Mouse (Mus musculus) small intestine, adult 2 months (tissue): ENCODE measurements around the gene Pou2f3.

Experiments used
- CTCF ChIP-seq: fragments of 200-500 bp; IDR thresholded peaks from 2 replicates; pipeline ENCODE4 v1.5.1; 2012; ENCODE audit warnings: low read depth, mild to moderate bottlenecking, control low read depth, inconsistent platforms, low read length, moderate library complexity, mixed read lengths; ENCODE audit not compliant: insufficient replicate concordance, insufficient read length; ENCODE audit errors: extremely low read depth
- POLR2A ChIP-seq: fragments of 200-500 bp; IDR thresholded peaks from 2 replicates; pipeline ENCODE4 v1.6.1; 2012; ENCODE audit warnings: low read depth, mild to moderate bottlenecking, control low read depth, inconsistent platforms, low read length, moderate library complexity

GRCm38 (mm10) chr9:43105664-43106361, 104.4 kb downstream of the Pou2f3 start:
- no peak; the same call in none of the 2 replicates for TF ChIP-seq POLR2A
- no peak for TF ChIP-seq CTCF
